Mouse (Mus musculus): ENCODE results near the gene Lmod3. TPM values are rescaled to one million over a fixed set of nuclear protein-coding genes. Genes with fewer than 3 reads are reported as not detected.
"Not testable (repeated sequence)": the region's sequence is repeated elsewhere in the genome, so short reads cannot be mapped to it uniquely, and the experiment has no call there.

Lmod3 gene
- total RNA-seq, 2 experiments from 2014 or later = 0.77 to 1.1 TPM

DNA sequence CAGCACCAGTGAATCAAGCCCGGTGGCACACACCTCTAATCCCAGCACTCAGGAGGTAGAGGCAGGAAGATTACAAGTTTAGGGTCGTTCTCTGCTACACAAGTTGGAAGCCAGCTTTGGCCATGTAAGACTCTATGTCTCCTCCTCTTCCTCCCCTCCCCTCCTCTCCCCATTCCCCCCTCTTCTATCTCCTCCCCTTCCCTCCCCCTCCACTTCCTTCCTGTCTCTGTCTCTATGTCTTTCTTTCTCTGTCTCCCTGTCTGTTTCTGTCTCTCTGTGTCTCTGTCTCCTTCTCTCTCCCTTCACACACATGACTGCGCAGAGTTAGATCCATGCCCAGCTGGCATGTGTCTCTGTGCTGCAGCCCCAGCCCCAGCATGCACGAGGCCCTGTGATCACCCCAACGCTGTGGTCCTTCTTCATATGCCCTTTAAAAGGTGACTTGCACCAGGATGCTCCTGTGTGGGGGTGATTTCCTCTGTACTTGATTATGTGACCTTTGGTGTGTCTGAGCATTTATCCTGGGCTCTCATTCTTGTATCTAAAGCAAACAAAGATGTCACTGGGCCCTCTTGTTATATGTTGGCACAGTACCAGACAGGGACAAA, 24.4 kb upstream of the Lmod3 start:
- intact Hi-C loops (cut with DNase I) = loop anchor here (5.0 kb wide), 3 partner anchors 140 to 465 kb away; no protein-coding TSS in a partner anchor
- DNase-seq = no peak

DNA sequence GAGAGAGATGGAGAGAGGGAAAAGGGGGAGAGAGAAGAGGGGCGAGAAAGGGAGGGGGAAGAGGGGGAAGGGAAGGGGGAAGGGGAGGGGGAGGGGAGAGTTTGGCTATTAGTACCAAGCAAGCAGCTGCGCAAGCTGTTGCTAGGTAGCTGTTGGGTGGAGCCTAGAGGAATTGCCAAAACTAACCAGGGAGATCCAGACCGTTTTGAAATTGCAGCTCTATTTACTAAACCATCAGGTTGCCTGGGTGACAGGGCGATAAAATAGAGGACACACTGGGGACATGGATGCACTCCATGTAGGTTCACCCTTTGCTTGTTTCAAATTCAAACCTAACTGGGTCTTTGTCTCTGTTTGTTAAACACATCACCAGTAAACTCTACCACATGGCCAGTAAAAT, 23.8 kb upstream of the Lmod3 start:
- peak; percentile 20 for DNase-seq
- intact Hi-C loops (cut with DNase I) = loop anchor here (5.0 kb wide), 3 partner anchors 141 to 466 kb away; no protein-coding TSS in a partner anchor

- DNase-seq = no peak
- intact Hi-C loops (cut with DNase I) = loop anchor here (5.0 kb wide), 3 partner anchors 142 to 467 kb away; no protein-coding TSS in a partner anchor
These were observed 23.2 kb upstream of the Lmod3 start for GRCm38 (mm10) chr6:97275760-97276159.

DNA sequence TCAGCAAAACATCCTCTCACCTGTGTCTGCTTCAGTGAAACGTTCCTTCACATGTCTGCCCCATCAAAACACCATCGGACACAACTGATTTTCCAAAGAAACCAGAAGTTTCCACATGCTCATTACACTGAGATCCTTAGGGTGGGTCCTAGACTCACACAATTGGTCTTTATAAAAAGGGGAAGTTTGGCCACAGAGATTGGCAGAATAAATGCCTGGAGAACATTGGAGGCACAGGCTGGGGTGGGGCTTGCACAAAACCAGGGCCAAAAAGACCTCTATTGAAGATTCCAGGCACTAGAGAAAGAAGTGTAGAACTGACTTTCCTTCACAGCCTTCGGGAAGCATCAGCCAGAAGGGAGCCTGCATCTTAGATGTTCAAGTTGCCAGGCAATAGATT, 21.2 kb upstream of the Lmod3 start:
- intact Hi-C loops (cut with DNase I) = no loop called here
- no peak for DNase-seq

GRCm38 (mm10) chr6:97273058-97273710, 20.6 kb upstream of the Lmod3 start:
- intact Hi-C loops (cut with DNase I) = no loop called here
- no peak for DNase-seq

- intact Hi-C loops (cut with DNase I) = no loop called here
- DNase-seq = no peak
These were observed 19.8 kb upstream of the Lmod3 start for GRCm38 (mm10) chr6:97272349-97272748.

- intact Hi-C loops (cut with DNase I) = no loop called here
These were observed 17.0 kb upstream of the Lmod3 start for GRCm38 (mm10) chr6:97269596-97269995.

GRCm38 (mm10) chr6:97267132-97267531, 14.6 kb upstream of the Lmod3 start:
- DNase-seq = no peak
- intact Hi-C loops (cut with DNase I) = no loop called here

More at GRCm38 (mm10) chr6:97269596-97269995, 17.0 kb upstream of the Lmod3 start:
- no peak for DNase-seq

GRCm38 (mm10) chr6:97266661-97267060, 14.1 kb upstream of the Lmod3 start:
- DNase-seq = no peak
- intact Hi-C loops (cut with DNase I) = no loop called here

- DNase-seq = no peak
- intact Hi-C loops (cut with DNase I) = no loop called here
These were observed 13.1 kb upstream of the Lmod3 start for GRCm38 (mm10) chr6:97265705-97266104.

DNA sequence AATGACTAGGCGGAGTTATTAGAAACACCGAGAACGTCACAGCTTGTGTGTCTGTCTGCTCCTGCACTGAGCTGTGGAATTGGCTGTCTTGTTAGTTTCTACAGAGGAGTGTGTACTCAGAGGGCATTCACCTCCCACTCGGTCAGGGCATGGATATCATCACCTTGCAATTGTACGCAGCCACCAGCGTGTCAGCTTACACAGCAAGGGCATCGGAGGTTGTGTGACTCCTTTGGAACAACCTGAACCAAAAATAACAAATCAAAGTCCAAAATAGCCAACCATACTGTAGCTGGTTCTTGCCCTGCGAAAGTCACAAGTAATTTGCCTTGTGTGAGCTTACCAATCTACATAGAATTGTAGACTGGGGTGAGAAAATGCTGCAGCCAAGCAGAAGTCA, 12.7 kb upstream of the Lmod3 start:
- intact Hi-C loops (cut with DNase I) = no loop called here
- DNase-seq = no peak

- intact Hi-C loops (cut with DNase I); DNase-seq: not testable (repeated sequence)
These were observed 11.2 kb upstream of the Lmod3 start for GRCm38 (mm10) chr6:97263750-97264149.

DNA sequence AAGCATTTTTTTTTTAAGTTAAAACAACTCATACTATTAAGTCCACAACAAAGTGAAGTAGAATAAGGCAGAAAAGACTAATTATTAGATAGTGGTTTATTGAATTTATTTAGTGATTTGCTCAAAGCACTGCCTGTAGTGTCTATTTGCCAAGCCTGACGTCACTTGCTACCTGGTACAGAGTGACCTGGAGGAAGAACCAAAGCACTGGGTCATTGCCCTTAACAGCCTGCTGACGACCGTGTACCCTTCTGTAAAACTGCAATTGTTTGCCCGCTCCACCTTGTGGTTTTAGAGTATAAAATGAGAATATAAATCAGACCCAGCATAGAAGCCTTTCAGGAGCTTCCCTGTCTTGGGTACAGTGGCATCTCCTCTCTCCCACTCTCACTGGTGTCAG, 9.7 kb upstream of the Lmod3 start:
- intact Hi-C loops (cut with DNase I) = no loop called here

GRCm38 (mm10) chr6:97259926-97260325, 7.4 kb upstream of the Lmod3 start:
- DNase-seq; intact Hi-C loops (cut with DNase I): not testable (repeated sequence)

More for the DNA sequence above, 9.7 kb upstream of the Lmod3 start:
- DNase-seq = no peak

- no peak for DNase-seq
- intact Hi-C loops (cut with DNase I) = no loop called here
These were observed 5.9 kb upstream of the Lmod3 start for GRCm38 (mm10) chr6:97258489-97258888.

- intact Hi-C loops (cut with DNase I) = no loop called here
- no peak for DNase-seq
These were observed 473 bp downstream of the Lmod3 start for GRCm38 (mm10) chr6:97252086-97252485.

- intact Hi-C loops (cut with DNase I) = no loop called here
- peak; percentile 50 for DNase-seq
These were observed 1.6 kb downstream of the Lmod3 start for GRCm38 (mm10) chr6:97250966-97251365.

DNA sequence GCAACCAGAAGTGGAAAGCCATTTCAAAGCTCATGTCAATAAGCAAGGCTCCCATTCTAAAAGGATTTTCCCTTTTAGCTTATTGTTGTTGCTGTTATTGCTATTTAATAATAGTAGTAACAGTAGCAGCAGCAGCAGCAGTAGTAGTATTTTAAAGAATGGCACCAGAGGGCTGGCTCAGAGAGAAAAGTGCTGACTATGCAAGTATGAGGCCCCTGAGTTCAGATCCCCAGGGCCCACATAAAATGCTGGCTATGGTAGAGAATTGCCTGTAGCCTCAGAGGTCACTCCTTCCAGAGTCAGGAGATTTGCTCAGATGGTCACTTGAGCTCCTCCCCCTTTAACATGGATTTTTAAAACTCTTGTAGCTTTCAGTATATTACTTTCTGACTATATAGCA, 7.4 kb downstream of the Lmod3 start:
- DNase-seq = no peak
- intact Hi-C loops (cut with DNase I) = no loop called here

GRCm38 (mm10) chr6:97242522-97242921, 10.0 kb downstream of the Lmod3 start:
- DNase-seq = no peak
- intact Hi-C loops (cut with DNase I) = no loop called here

DNA sequence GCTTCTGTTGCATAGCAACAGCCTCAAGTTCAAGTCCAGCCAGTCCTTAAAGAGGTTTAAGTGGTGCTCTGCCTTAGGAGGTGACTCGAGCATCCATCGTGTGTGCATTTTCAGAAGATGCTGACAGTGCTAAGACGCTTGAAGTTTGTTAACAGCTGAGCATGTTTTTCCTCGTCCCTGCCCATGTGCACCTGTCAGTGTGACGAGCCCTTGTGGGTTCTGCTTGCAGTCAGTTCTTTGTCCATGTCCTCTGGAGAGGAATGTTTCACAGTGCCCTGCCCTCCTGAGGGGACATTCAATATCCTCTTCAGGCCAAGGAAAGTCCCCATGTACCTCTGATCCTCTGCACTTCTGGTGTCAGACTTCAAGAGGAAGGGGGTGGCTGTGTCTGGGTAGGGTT, 12.5 kb downstream of the Lmod3 start:
- intact Hi-C loops (cut with DNase I) = no loop called here
- DNase-seq = no peak

DNA sequence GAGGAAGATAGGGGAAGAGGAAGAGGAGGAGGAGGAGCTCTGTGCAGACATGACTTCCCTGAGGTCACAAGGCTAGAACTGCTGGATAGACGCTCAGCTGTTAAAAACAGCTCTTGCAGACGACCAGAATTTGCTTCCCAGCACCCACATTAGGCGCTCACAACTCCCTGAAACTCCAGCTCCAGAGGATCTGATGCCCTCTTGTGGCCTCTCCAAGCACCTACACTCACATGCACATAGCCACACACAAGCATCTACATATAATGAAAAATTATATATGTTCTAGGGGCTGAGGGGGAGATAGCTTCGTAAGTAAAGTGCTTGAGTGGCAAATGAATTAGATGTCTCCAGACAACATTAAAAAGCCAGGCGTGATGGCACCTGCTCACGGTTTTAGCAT, 13.2 kb downstream of the Lmod3 start:
- DNase-seq = no peak
- intact Hi-C loops (cut with DNase I) = no loop called here

DNA sequence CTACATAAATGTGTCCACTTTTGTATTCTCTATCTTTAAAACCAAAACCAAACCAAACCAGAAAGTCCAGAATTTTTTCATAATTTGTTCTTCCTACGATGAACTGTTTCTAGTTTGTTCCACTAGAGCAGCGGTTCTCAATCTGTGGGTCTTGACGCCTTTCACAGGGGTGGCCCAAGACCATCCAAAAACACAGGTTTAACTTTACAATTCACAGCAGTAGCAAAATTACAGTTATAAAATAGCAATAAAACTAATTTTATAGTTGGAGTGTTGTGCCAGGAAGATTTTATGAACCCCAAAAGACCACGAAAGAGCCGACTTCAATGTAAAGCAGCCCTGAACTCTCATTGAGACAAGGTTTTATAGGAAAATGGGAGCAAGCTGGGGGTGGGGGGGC, 16.5 kb downstream of the Lmod3 start:
- intact Hi-C loops (cut with DNase I) = no loop called here
- DNase-seq = no peak
